Mouse (Mus musculus) neural tube, embryonic 12.5 days (tissue): ENCODE measurements around the gene Sun2. TPM values are rescaled to one million over a fixed set of nuclear protein-coding genes. Genes with fewer than 3 reads are reported as not detected.
A peak's percentile ranks its signal among the peaks of the same experiment; 100 is the strongest.

ENCODE experiments used
- ATAC-seq: fragments of 200-750 bp; cut with Nextera tagmentation; 2 replicates; pipeline ENCODE4 v1.8.0; 2017; ENCODE audit warnings: low read depth, mild to moderate bottlenecking, moderate TSS enrichment, moderate library complexity; ENCODE audit not compliant: low FRiP score
- H3K27ac ChIP-seq: fragments of 300-500 bp; sonication (generic); 2 replicates; pipeline ENCODE4 v1.5.1; 2016
- H3K27me3 ChIP-seq: fragments of 300-500 bp; sonication (generic); replicated peaks from 2 replicates; pipeline ENCODE4 v1.6.1; 2016; ENCODE audit warnings: mild to moderate bottlenecking
- H3K36me3 ChIP-seq: fragments of 300-500 bp; sonication (generic); 2 replicates; pipeline ENCODE4 v1.6.1; 2016; ENCODE audit warnings: mild to moderate bottlenecking
- H3K4me1 ChIP-seq: fragments of 300-500 bp; sonication (generic); 2 replicates; pipeline ENCODE4 v1.6.1; 2016
- H3K4me2 ChIP-seq: fragments of 300-500 bp; sonication (generic); replicated peaks from 2 replicates; pipeline ENCODE4 v1.6.1; 2016; ENCODE audit warnings: mild to moderate bottlenecking
- H3K4me3 ChIP-seq: fragments of 300-500 bp; sonication (generic); 2 replicates; pipeline ENCODE4 v1.5.1; 2016
- H3K9ac ChIP-seq: fragments of 300-500 bp; sonication (generic); 2 replicates; pipeline ENCODE4 v1.6.1; 2016; ENCODE audit warnings: mild to moderate bottlenecking
- H3K9me3 ChIP-seq: fragments of 300-500 bp; sonication (generic); 2 replicates; pipeline ENCODE4 v1.6.1; 2016; ENCODE audit warnings: mild to moderate bottlenecking
- WGBS: fragments of 180-500 bp; shearing (Covaris S2); methylation state at CpG from one replicate; pipeline ENCODE4 v1.1.7; 2016; 5-methylcytosine and 5-hydroxymethylcytosine counted together
- polyA plus RNA-seq: library from polyadenylated mRNA; unstranded; fragments of >200 nt; fragmentation: Nextera tagmentation; extraction: Ambion mirVana; gene quantifications from 2 replicates; pipeline ENCODE4 v1.2.1, GENCODE M21; 2016

The Sun2 gene
- polyA plus RNA-seq, 1 experiment from 2014 or later: 8.0 TPM

GRCm38 (mm10) chr15:79767327-79767961, 25.1 kb upstream of the Sun2 start:
- Histone ChIP-seq H3K4me3 (no peak overlapping the region), H3K27me3 (no peaks in the 10 kb centered on the region), H3K9me3 (no peaks in the 10 kb centered on the region), H3K4me1 (peaks cover 10% of the 10 kb centered on the region; the same call in 1 of the 2 replicates), H3K4me2 (no peak overlapping the region), H3K9ac (no peak overlapping the region), H3K27ac (no peak overlapping the region), H3K36me3 (peaks cover 23% of the 10 kb centered on the region)
- ATAC-seq: no peak
- 85% methylated on average over 16 of the region's 16 CpGs for WGBS

- 90% methylated on average over 10 of the region's 10 CpGs for WGBS
- Histone ChIP-seq H3K4me2 (no peak overlapping the region), H3K27me3 (no peaks in the 10 kb centered on the region), H3K27ac (no peak overlapping the region), H3K9ac (no peak overlapping the region), H3K36me3 (peaks cover 31% of the 10 kb centered on the region), H3K4me3 (no peak overlapping the region), H3K9me3 (no peaks in the 10 kb centered on the region), H3K4me1 (peaks cover 10% of the 10 kb centered on the region; the same call in 1 of the 2 replicates)
- ATAC-seq: no peak
These were observed 24.3 kb upstream of the Sun2 start for GRCm38 (mm10) chr15:79766586-79767071.

GRCm38 (mm10) chr15:79766168-79766567, 23.8 kb upstream of the Sun2 start:
- Histone ChIP-seq H3K9me3 (no peaks in the 10 kb centered on the region), H3K4me2 (no peak overlapping the region), H3K4me3 (no peak overlapping the region), H3K27me3 (no peaks in the 10 kb centered on the region), H3K9ac (no peak overlapping the region), H3K4me1 (peaks cover 6% of the 10 kb centered on the region; the same call in 1 of the 2 replicates), H3K36me3 (peaks cover 34% of the 10 kb centered on the region), H3K27ac (no peak overlapping the region)
- WGBS: 60% methylated on average over 10 of the region's 10 CpGs
- no peak for ATAC-seq

GRCm38 (mm10) chr15:79765361-79765760, 23.0 kb upstream of the Sun2 start:
- no peaks in the 10 kb centered on the region; the same call in 1 of the 2 replicates for H3K4me1 ChIP-seq
- no peak overlapping the region for H3K4me2 ChIP-seq
- H3K36me3 ChIP-seq: peaks cover 34% of the 10 kb centered on the region
- WGBS: 92% methylated on average over 2 of the region's 2 CpGs
- H3K9me3 ChIP-seq: no peaks in the 10 kb centered on the region
- H3K27me3 ChIP-seq: no peaks in the 10 kb centered on the region
- H3K9ac ChIP-seq: no peak overlapping the region
- H3K4me3 ChIP-seq: no peak overlapping the region
- no peak for ATAC-seq
- H3K27ac ChIP-seq: no peak overlapping the region

- Histone ChIP-seq H3K27ac (no peak overlapping the region), H3K4me1 (no peaks in the 10 kb centered on the region; the same call in 1 of the 2 replicates), H3K27me3 (no peaks in the 10 kb centered on the region), H3K36me3 (peaks cover 34% of the 10 kb centered on the region), H3K9ac (no peak overlapping the region), H3K4me2 (no peak overlapping the region), H3K9me3 (no peaks in the 10 kb centered on the region), H3K4me3 (no peak overlapping the region)
- no peak for ATAC-seq
- 84% methylated on average over 11 of the region's 11 CpGs for WGBS
These were observed 22.4 kb upstream of the Sun2 start for GRCm38 (mm10) chr15:79764539-79765267.

GRCm38 (mm10) chr15:79763601-79764246, 21.4 kb upstream of the Sun2 start:
- H3K27ac ChIP-seq: no peak overlapping the region
- H3K9me3 ChIP-seq: no peaks in the 10 kb centered on the region
- H3K9ac ChIP-seq: no peak overlapping the region
- no peak for ATAC-seq
- no peaks in the 10 kb centered on the region for H3K27me3 ChIP-seq
- no peaks in the 10 kb centered on the region; the same call in 1 of the 2 replicates for H3K4me1 ChIP-seq
- 93% methylated on average over 7 of the region's 7 CpGs for WGBS
- peaks cover 34% of the 10 kb centered on the region for H3K36me3 ChIP-seq
- no peak overlapping the region for H3K4me3 ChIP-seq
- no peak overlapping the region for H3K4me2 ChIP-seq

- no peak overlapping the region for H3K27ac ChIP-seq
- peaks cover 34% of the 10 kb centered on the region for H3K36me3 ChIP-seq
These were observed 20.7 kb upstream of the Sun2 start for GRCm38 (mm10) chr15:79763001-79763400.

GRCm38 (mm10) chr15:79760956-79761355, 18.6 kb upstream of the Sun2 start:
- no peak overlapping the region for H3K27ac ChIP-seq
- no peak for ATAC-seq
- H3K4me1 ChIP-seq: peaks cover 6% of the 10 kb centered on the region
- WGBS: 91% methylated on average over 6 of the region's 6 CpGs
- H3K9ac ChIP-seq: no peak overlapping the region
- no peaks in the 10 kb centered on the region for H3K9me3 ChIP-seq
- H3K36me3 ChIP-seq: peaks cover 34% of the 10 kb centered on the region
- H3K27me3 ChIP-seq: no peaks in the 10 kb centered on the region
- H3K4me2 ChIP-seq: no peak overlapping the region
- H3K4me3 ChIP-seq: no peak overlapping the region

More at GRCm38 (mm10) chr15:79763001-79763400, 20.7 kb upstream of the Sun2 start:
- H3K9ac ChIP-seq: no peak overlapping the region
- ATAC-seq: no peak
- H3K9me3 ChIP-seq: no peaks in the 10 kb centered on the region
- H3K4me2 ChIP-seq: no peak overlapping the region
- no peaks in the 10 kb centered on the region; the same call in 1 of the 2 replicates for H3K4me1 ChIP-seq
- H3K27me3 ChIP-seq: no peaks in the 10 kb centered on the region
- H3K4me3 ChIP-seq: no peak overlapping the region
- WGBS: 93% methylated on average over 9 of the region's 9 CpGs

GRCm38 (mm10) chr15:79757118-79757517, 14.8 kb upstream of the Sun2 start:
- WGBS: 98% methylated on average over 3 of the region's 3 CpGs
- H3K27ac ChIP-seq: no peak overlapping the region
- H3K36me3 ChIP-seq: peaks cover 7% of the 10 kb centered on the region
- no peaks in the 10 kb centered on the region for H3K9me3 ChIP-seq
- H3K4me3 ChIP-seq: no peak overlapping the region
- ATAC-seq: no peak
- no peak overlapping the region for H3K4me2 ChIP-seq
- peaks cover 6% of the 10 kb centered on the region for H3K4me1 ChIP-seq
- H3K9ac ChIP-seq: no peak overlapping the region
- H3K27me3 ChIP-seq: no peaks in the 10 kb centered on the region

- Histone ChIP-seq H3K9ac (no peak overlapping the region), H3K4me2 (no peak overlapping the region), H3K36me3 (no peaks in the 10 kb centered on the region), H3K27me3 (no peaks in the 10 kb centered on the region), H3K4me3 (no peak overlapping the region), H3K27ac (no peak overlapping the region), H3K4me1 (peaks cover 6% of the 10 kb centered on the region), H3K9me3 (no peaks in the 10 kb centered on the region)
- no peak for ATAC-seq
- 73% methylated on average over 8 of the region's 8 CpGs for WGBS
These were observed 13.8 kb upstream of the Sun2 start for GRCm38 (mm10) chr15:79755977-79756625.

GRCm38 (mm10) chr15:79755176-79755575, 12.8 kb upstream of the Sun2 start:
- Histone ChIP-seq H3K9me3 (no peaks in the 10 kb centered on the region), H3K4me1 (peaks cover 6% of the 10 kb centered on the region), H3K36me3 (no peaks in the 10 kb centered on the region), H3K4me2 (no peak overlapping the region), H3K4me3 (no peak overlapping the region), H3K9ac (no peak overlapping the region), H3K27ac (no peak overlapping the region), H3K27me3 (no peaks in the 10 kb centered on the region)
- 78% methylated on average over 4 of the region's 4 CpGs for WGBS
- ATAC-seq: no peak

- Histone ChIP-seq H3K36me3 (no peaks in the 10 kb centered on the region), H3K4me2 (no peak overlapping the region), H3K9ac (0 out of 2 replicates have a peak overlapping the region, but pooled peaks have one; percentile 3), H3K27ac (no peak overlapping the region), H3K27me3 (no peaks in the 10 kb centered on the region), H3K9me3 (no peaks in the 10 kb centered on the region), H3K4me3 (no peak overlapping the region), H3K4me1 (peaks cover 6% of the 10 kb centered on the region)
- no peak for ATAC-seq
- WGBS: 64% methylated on average over 4 of the region's 4 CpGs
These were observed 11.5 kb upstream of the Sun2 start for GRCm38 (mm10) chr15:79753873-79754272.
